Mouse (Mus musculus) ES-E14 (cell line): ENCODE measurements around the gene Kirrel3. TPM values are rescaled to one million over a fixed set of nuclear protein-coding genes. Genes with fewer than 3 reads are reported as not detected.

Experiments
- DNase-seq: peaks from one replicate; pipeline ENCODE4 v3.0.0-alpha.2; 2013; ENCODE audit warnings: low read depth, low spot score
- H3K27ac ChIP-seq: 2 replicates; pipeline ENCODE4 v1.5.1; 2012; ENCODE audit warnings: low read depth, mild to moderate bottlenecking, low read length, moderate library complexity, mixed read lengths; ENCODE audit not compliant: poor library complexity, insufficient read depth, severe bottlenecking
- H3K36me3 ChIP-seq: 2 replicates; pipeline ENCODE4 v1.6.1; 2012; ENCODE audit warnings: mild to moderate bottlenecking, low read length, moderate library complexity, mixed read lengths; ENCODE audit not compliant: control insufficient read depth, poor library complexity, insufficient read depth, severe bottlenecking
- H3K4me1 ChIP-seq, 2 experiments: fragments of 150-350 bp in 1 of 2; sonication (generic) in 1 of 2; 2 replicates each; pipeline ENCODE4 v1.6.1; 2012; ENCODE audit warnings: low read length in 2 of 2, mild to moderate bottlenecking in 1 of 2, mixed read lengths in 1 of 2; ENCODE audit not compliant: control insufficient read depth in 2 of 2, insufficient read depth in 2 of 2, poor library complexity in 1 of 2
- H3K4me3 ChIP-seq, 2 experiments: fragments of 150-350 bp in 1 of 2; sonication (generic) in 1 of 2; 2 replicates each; pipeline ENCODE4 v1.5.1; 2012; ENCODE audit warnings: low read length in 2 of 2, low read depth in 1 of 2, mild to moderate bottlenecking in 1 of 2, mixed read lengths in 1 of 2; ENCODE audit not compliant: insufficient read depth in 1 of 2, poor library complexity in 1 of 2, severe bottlenecking in 1 of 2
- H3K9ac ChIP-seq: 2 replicates; pipeline ENCODE4 v1.6.1; 2012; ENCODE audit warnings: low read depth, mild to moderate bottlenecking, low read length, mixed read lengths; ENCODE audit not compliant: poor library complexity, insufficient read depth, severe bottlenecking
- H3K9me3 ChIP-seq: fragments of 150-350 bp; sonication (generic); 2 replicates; pipeline ENCODE4 v1.6.1; 2012; ENCODE audit warnings: low read depth, mild to moderate bottlenecking, low read length; ENCODE audit not compliant: control insufficient read depth, insufficient read depth
- CHD2 ChIP-seq: IDR thresholded peaks from 2 replicates; pipeline ENCODE4 v1.6.1; 2014; ENCODE audit warnings: mild to moderate bottlenecking, low read depth, low read length, inconsistent platforms
- HCFC1 ChIP-seq: IDR thresholded peaks from 2 replicates; pipeline ENCODE4 v1.6.1; 2012; ENCODE audit warnings: low read length, inconsistent platforms, borderline replicate concordance; ENCODE audit not compliant: insufficient read depth
- MAFK ChIP-seq: IDR thresholded peaks from 2 replicates; pipeline ENCODE4 v1.6.1; 2014; ENCODE audit warnings: mild to moderate bottlenecking, low read depth, low read length, inconsistent platforms; ENCODE audit not compliant: insufficient read depth
- ZC3H11A ChIP-seq: IDR thresholded peaks from 2 replicates; pipeline ENCODE4 v1.6.1; 2012; ENCODE audit warnings: low read depth, mild to moderate bottlenecking, inconsistent platforms, low read length, borderline replicate concordance
- ZNF384 ChIP-seq: IDR thresholded peaks from 2 replicates; pipeline ENCODE4 v1.6.1; 2012; ENCODE audit warnings: low read depth, low read length, inconsistent platforms
- in situ Hi-C, 2 experiments: fragments of 600-800 bp; cut with MboI; formaldehyde crosslinking; loops; one replicate each; pipeline ENCODE4 v1.15.1; 2025; ENCODE audit warnings: low sequenced_read_pairs in 2 of 2, inconsistent platforms in 1 of 2; ENCODE audit not compliant: unreplicated experiment in 2 of 2
- total RNA-seq: library from RNA; depleted of rRNA; stranded (reverse); fragments of 300-350 nt; gene quantifications from 2 replicates; pipeline ENCODE4 v1.2.3, GENCODE M21; 2012

Gene Kirrel3
- total RNA-seq, 1 experiment = 0.67 TPM

DNA sequence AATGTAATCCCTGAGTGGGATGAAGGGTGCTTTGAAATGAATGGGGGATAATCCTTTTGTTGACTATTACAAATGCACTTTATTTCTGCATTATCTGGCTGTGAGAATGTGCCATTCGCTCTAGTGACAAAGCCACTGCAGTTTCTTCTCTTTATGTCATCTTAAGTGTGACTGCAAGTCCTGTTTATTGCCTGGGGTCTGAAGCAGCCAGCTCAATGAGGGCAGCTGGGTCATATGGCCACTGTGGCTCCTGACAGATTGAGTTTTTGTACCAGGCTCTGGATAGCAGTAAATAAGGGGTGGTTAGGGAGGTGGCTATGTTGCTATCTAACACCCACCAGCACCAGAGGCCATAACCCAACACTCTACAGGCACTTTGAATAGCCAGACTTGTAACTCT, 104.1 kb downstream of the Kirrel3 start:
- H3K4me1 ChIP-seq = no peaks in the 10 kb centered on the region
- H3K27ac ChIP-seq = no peak overlapping the region
- no peak overlapping the region for H3K4me3 ChIP-seq
- DNase-seq = no peak
- H3K9me3 ChIP-seq = no peaks in the 10 kb centered on the region
- no peaks in the 10 kb centered on the region for H3K36me3 ChIP-seq
- in situ Hi-C loops = no loop called here
- no peak overlapping the region for H3K9ac ChIP-seq
- TF ChIP-seq ZNF384 = no peak
- TF ChIP-seq CHD2 = no peak
- TF ChIP-seq ZC3H11A = no peak
- no peak for TF ChIP-seq HCFC1
- TF ChIP-seq MAFK = no peak

DNA sequence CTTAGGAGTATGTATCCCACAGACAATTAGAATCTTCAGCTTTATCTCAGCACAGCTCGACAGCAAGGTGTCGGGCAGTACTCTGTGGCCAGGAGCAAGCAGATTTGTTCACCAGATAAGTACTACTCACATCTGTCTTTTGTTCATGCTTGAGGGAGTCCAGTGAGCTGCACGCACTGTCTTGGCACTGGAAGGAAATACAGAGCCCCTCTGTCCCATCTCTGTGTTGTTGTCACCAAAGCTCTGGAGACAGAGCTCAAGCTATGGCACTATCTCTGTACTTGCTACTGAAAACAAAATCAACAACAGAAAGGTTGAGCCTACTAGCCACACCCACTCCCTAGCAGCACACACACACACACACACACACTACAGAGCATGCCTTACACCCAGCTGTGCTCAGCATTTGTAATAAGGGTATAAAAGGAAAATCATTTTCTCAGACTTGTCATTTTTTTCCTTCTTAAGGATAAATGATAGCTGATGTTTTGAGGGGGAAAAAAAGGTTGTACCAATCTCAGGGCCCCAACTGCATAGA, 106.4 kb downstream of the Kirrel3 start:
- Histone ChIP-seq H3K36me3 (no peaks in the 10 kb centered on the region), H3K9me3 (no peaks in the 10 kb centered on the region), H3K4me3 (no peak overlapping the region), H3K4me1 (no peaks in the 10 kb centered on the region), H3K27ac (no peak overlapping the region), H3K9ac (no peak overlapping the region)
- in situ Hi-C loops = no loop called here
- DNase-seq = no peak
- no peak for TF ChIP-seq MAFK
- TF ChIP-seq ZC3H11A = no peak
- no peak for TF ChIP-seq CHD2
- no peak for TF ChIP-seq HCFC1
- no peak for TF ChIP-seq ZNF384

DNA sequence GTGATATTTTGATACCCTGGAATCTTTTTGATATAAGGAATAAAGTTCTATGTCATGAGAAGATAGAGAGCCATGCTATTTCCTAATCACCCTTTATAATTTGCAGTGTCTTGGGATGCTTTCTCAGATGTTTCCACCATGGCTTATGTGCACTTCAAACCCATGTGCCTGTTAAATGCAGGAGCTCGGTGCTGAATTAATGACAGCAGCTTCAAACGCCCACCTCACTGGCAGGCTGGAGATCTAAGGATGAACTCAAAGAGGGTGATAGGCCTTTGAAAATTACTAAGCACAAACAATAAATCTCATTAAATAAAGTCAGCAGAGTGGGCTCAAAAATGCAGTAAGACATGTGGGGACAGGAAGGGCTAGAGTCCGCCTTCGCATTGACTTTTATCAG, 108.2 kb downstream of the Kirrel3 start:
- in situ Hi-C loops = no loop called here

DNA sequence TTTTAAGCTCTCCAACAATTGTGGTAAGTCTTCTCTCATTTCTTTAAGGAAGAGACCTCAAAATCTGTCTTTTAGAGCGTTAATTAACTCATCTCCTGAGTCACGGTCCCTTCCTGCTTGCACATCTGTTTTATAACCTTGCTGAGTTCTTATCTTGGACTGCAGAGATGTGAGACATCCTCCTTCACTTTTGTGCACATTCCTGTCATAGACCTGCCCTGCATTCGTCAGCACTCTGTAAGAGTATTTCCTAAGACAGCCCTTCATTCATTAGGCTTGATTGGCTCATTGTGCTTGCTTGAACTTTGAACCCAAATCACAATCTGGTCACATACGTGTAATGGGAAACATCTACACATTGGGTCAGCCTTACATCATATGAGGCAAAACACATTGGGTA, 114.6 kb downstream of the Kirrel3 start:
- Histone ChIP-seq H3K9ac (no peak overlapping the region), H3K27ac (no peak overlapping the region), H3K36me3 (no peaks in the 10 kb centered on the region), H3K9me3 (no peaks in the 10 kb centered on the region), H3K4me3 (no peak overlapping the region), H3K4me1 (no peaks in the 10 kb centered on the region)
- DNase-seq = no peak
- TF ChIP-seq ZC3H11A = no peak
- in situ Hi-C loops = no loop called here

More for the DNA sequence above, 108.2 kb downstream of the Kirrel3 start:
- no peak for DNase-seq
- no peak for TF ChIP-seq ZC3H11A
- no peak for TF ChIP-seq CHD2
- TF ChIP-seq MAFK = no peak
- no peak for TF ChIP-seq ZNF384
- no peak for TF ChIP-seq HCFC1
- H3K9me3 ChIP-seq = no peaks in the 10 kb centered on the region
- H3K4me3 ChIP-seq = no peak overlapping the region
- H3K36me3 ChIP-seq = no peaks in the 10 kb centered on the region
- no peaks in the 10 kb centered on the region for H3K4me1 ChIP-seq
- H3K9ac ChIP-seq = no peak overlapping the region
- H3K27ac ChIP-seq = no peak overlapping the region

DNA sequence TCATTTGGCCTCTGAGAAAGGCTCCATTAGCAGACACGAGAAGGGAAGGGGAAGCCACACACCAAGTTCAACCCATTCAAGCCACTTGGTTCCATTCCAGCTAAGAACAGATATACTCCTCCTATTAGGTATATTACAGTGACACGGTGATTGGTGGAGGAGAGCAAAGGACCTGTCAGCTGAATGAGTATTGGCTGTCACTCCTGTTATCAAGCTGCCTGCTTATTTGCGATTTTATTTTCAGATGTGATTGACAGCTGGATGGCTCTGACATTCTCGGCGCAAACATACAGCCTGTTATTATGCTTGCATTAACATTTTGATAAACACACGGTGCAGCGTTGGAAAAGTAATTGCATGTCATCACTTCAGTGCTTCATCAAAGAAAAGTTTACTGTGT, 118.1 kb downstream of the Kirrel3 start:
- no peak for TF ChIP-seq ZC3H11A
- no peak for TF ChIP-seq ZNF384
- no peak for TF ChIP-seq MAFK
- no peak for TF ChIP-seq CHD2
- TF ChIP-seq HCFC1 = no peak
- no peak for DNase-seq
- Histone ChIP-seq H3K9me3 (no peaks in the 10 kb centered on the region), H3K9ac (no peak overlapping the region), H3K27ac (no peak overlapping the region), H3K4me3 (no peak overlapping the region), H3K4me1 (no peaks in the 10 kb centered on the region), H3K36me3 (no peaks in the 10 kb centered on the region)
- in situ Hi-C loops = no loop called here
